Mouse (Mus musculus) ES-E14 (cell line): ENCODE results near the gene Hspa1l. TPM values are rescaled to one million over a fixed set of nuclear protein-coding genes. Genes with fewer than 3 reads are reported as not detected.

Experiments
- DNase-seq: peaks from one replicate; pipeline ENCODE4 v3.0.0-alpha.2; 2013; ENCODE audit warnings: low read depth, low spot score
- H3K27ac ChIP-seq: 2 replicates; pipeline ENCODE4 v1.5.1; 2012; ENCODE audit warnings: low read depth, mild to moderate bottlenecking, low read length, moderate library complexity, mixed read lengths; ENCODE audit not compliant: poor library complexity, insufficient read depth, severe bottlenecking
- H3K36me3 ChIP-seq: 2 replicates; pipeline ENCODE4 v1.6.1; 2012; ENCODE audit warnings: mild to moderate bottlenecking, low read length, moderate library complexity, mixed read lengths; ENCODE audit not compliant: control insufficient read depth, poor library complexity, insufficient read depth, severe bottlenecking
- H3K4me1 ChIP-seq, 2 experiments: fragments of 150-350 bp in 1 of 2; sonication (generic) in 1 of 2; 2 replicates each; pipeline ENCODE4 v1.6.1; 2012; ENCODE audit warnings: low read length in 2 of 2, mild to moderate bottlenecking in 1 of 2, mixed read lengths in 1 of 2; ENCODE audit not compliant: control insufficient read depth in 2 of 2, insufficient read depth in 2 of 2, poor library complexity in 1 of 2
- H3K4me3 ChIP-seq, 2 experiments: fragments of 150-350 bp in 1 of 2; sonication (generic) in 1 of 2; 2 replicates each; pipeline ENCODE4 v1.5.1; 2012; ENCODE audit warnings: low read length in 2 of 2, low read depth in 1 of 2, mild to moderate bottlenecking in 1 of 2, mixed read lengths in 1 of 2; ENCODE audit not compliant: insufficient read depth in 1 of 2, poor library complexity in 1 of 2, severe bottlenecking in 1 of 2
- H3K9ac ChIP-seq: 2 replicates; pipeline ENCODE4 v1.6.1; 2012; ENCODE audit warnings: low read depth, mild to moderate bottlenecking, low read length, mixed read lengths; ENCODE audit not compliant: poor library complexity, insufficient read depth, severe bottlenecking
- H3K9me3 ChIP-seq: fragments of 150-350 bp; sonication (generic); 2 replicates; pipeline ENCODE4 v1.6.1; 2012; ENCODE audit warnings: low read depth, mild to moderate bottlenecking, low read length; ENCODE audit not compliant: control insufficient read depth, insufficient read depth
- CHD2 ChIP-seq: IDR thresholded peaks from 2 replicates; pipeline ENCODE4 v1.6.1; 2014; ENCODE audit warnings: mild to moderate bottlenecking, low read depth, low read length, inconsistent platforms
- HCFC1 ChIP-seq: IDR thresholded peaks from 2 replicates; pipeline ENCODE4 v1.6.1; 2012; ENCODE audit warnings: low read length, inconsistent platforms, borderline replicate concordance; ENCODE audit not compliant: insufficient read depth
- MAFK ChIP-seq: IDR thresholded peaks from 2 replicates; pipeline ENCODE4 v1.6.1; 2014; ENCODE audit warnings: mild to moderate bottlenecking, low read depth, low read length, inconsistent platforms; ENCODE audit not compliant: insufficient read depth
- ZC3H11A ChIP-seq: IDR thresholded peaks from 2 replicates; pipeline ENCODE4 v1.6.1; 2012; ENCODE audit warnings: low read depth, mild to moderate bottlenecking, inconsistent platforms, low read length, borderline replicate concordance
- ZNF384 ChIP-seq: IDR thresholded peaks from 2 replicates; pipeline ENCODE4 v1.6.1; 2012; ENCODE audit warnings: low read depth, low read length, inconsistent platforms
- in situ Hi-C, 2 experiments: fragments of 600-800 bp; cut with MboI; formaldehyde crosslinking; loops; one replicate each; pipeline ENCODE4 v1.15.1; 2025; ENCODE audit warnings: low sequenced_read_pairs in 2 of 2, inconsistent platforms in 1 of 2; ENCODE audit not compliant: unreplicated experiment in 2 of 2
- total RNA-seq: library from RNA; depleted of rRNA; stranded (reverse); fragments of 300-350 nt; gene quantifications from 2 replicates; pipeline ENCODE4 v1.2.3, GENCODE M21; 2012

Hspa1l gene
- total RNA-seq, 1 experiment, result 0.45 TPM

DNA sequence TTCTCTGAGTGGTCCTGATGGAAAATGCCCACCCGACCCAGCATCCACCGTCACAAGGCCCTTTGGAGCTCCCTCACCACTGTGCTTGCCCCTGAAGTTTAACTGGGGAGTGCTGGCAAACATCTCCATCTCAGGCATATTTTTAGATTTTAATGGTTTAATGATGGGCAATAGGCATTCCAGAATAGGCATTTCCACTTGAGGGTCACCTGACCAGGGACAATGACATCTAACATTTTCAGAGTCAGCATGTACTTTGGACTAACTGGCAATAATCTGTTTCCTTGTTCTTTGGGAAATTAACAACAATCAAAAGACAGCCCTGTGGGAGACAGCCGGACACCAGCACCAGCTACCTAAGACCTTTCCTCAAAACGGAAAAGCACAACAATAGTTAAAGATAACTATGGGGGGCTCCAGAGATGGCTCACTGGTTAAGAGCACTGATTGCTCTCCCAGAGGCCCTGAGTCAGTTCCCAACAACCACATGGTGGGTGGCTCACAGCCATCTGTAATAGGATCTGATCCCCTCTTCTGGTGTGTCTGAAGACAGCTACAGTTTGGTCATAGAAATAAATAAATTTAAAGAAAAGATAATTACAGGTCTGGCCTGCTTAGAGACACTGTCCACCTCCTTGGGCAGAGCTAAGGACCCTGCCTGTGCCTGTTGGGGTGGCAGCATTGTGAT is 29.2 kb upstream of the Hspa1l start:
- in situ Hi-C loops, result no loop called here
- Histone ChIP-seq H3K4me1 (no peaks in the 10 kb centered on the region), H3K36me3 (no peaks in the 10 kb centered on the region), H3K9ac (no peak overlapping the region), H3K4me3 (no peak overlapping the region), H3K27ac (no peak overlapping the region), H3K9me3 (no peaks in the 10 kb centered on the region)
- no peak for DNase-seq
- TF ChIP-seq MAFK (no peak), CHD2 (no peak), ZC3H11A (no peak), ZNF384 (no peak)

DNA sequence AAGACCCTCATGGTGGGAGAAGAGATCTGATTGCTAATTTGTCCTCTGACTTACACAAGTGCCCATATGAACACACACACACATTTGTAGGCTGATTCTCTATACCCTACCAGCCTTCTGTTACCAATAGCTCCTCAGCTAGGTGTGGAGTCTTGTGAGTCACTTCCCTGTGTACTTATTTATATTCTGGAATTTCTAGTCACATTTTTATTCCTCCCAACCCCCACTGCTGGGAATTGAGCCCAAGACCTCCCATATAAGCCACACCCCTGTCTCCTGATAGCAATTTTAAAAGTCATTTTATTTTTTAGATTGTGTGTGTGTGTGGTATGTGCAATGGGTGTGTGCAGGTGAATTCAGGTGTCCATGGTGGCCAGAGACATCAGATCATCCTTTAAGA is 28.1 kb upstream of the Hspa1l start:
- Histone ChIP-seq H3K4me3 (no peak overlapping the region), H3K9me3 (no peaks in the 10 kb centered on the region), H3K36me3 (peaks cover under 1% of the 10 kb centered on the region; the same call in 1 of the 2 replicates), H3K27ac (no peak overlapping the region), H3K9ac (no peak overlapping the region), H3K4me1 (no peaks in the 10 kb centered on the region)
- TF ChIP-seq HCFC1, result no peak
- in situ Hi-C loops, result no loop called here
- DNase-seq, result no peak

DNA sequence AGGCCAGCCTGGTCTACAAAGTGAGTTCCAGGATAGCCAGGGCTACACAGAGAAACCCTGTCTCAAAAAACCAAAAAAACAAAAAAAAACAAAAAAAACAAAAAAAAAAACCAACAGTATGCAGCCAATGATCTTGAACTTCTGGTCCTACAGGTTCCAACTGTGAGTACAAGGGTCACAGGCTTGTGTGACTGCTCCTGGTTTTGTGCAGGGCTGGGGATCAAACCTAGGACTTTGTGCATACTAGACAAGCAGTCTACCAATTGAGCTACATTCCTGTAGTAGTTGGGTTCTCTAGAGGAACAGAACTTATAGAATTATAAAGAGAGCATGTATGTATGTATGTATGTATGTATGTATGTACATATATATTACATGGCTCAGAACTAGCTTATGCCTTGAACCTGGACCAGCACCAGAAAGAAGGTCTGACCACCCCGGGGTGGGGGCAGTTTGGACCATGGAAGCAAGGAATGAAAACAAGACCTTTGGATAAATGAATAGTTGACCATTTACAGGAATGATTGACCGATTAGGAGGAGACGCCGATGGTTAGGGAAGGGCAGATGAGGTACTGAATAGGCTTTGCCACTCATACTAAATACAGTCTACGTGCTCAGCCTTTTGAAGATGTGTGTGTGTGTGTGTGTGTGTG is 25.9 kb upstream of the Hspa1l start:
- TF ChIP-seq CHD2 (no peak), MAFK (no peak), HCFC1 (no peak), ZC3H11A (no peak), ZNF384 (no peak)
- H3K9me3 ChIP-seq, result no peaks in the 10 kb centered on the region
- in situ Hi-C loops, result no loop called here

DNA sequence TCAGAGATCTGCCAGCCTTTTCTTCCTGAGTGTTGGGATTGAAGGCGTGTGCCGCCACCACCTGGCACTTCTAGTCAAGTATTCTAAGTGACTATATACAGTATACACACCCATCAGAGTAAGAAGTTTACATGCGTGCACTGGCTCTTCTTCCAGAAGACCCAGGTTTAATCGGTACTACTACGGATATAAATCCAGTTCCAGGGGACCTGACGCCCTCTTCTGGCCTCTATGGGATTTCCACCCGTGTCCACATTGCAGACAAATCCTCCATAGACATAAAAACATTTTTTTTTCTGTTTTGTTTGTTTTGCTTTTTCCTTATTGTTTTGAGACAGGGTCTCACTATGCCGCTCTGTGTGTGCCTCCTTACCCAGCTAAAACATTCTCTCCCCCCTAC is 24.9 kb upstream of the Hspa1l start:
- no peak for DNase-seq
- H3K4me1 ChIP-seq, result no peaks in the 10 kb centered on the region
- no peak overlapping the region for H3K27ac ChIP-seq
- H3K36me3 ChIP-seq, result peaks cover 27% of the 10 kb centered on the region
- in situ Hi-C loops, result no loop called here
- H3K4me3 ChIP-seq, result no peak overlapping the region
- no peak overlapping the region for H3K9ac ChIP-seq
- TF ChIP-seq MAFK (no peak), CHD2 (no peak; the same call in 1 of the 2 replicates), ZNF384 (no peak), ZC3H11A (no peak), HCFC1 (no peak)
- no peaks in the 10 kb centered on the region for H3K9me3 ChIP-seq

More for the DNA sequence above, 25.9 kb upstream of the Hspa1l start:
- no peak for DNase-seq
- Histone ChIP-seq H3K36me3 (peaks cover 21% of the 10 kb centered on the region), H3K4me1 (no peaks in the 10 kb centered on the region), H3K9ac (no peak overlapping the region), H3K27ac (no peak overlapping the region), H3K4me3 (no peak overlapping the region)
